Mouse (Mus musculus) erythroblast, embryonic 14.5 days (primary cell): ENCODE results near the gene Cideb.

Experiments used
- GATA1 ChIP-seq: IDR thresholded peaks from 2 replicates; pipeline ENCODE4 v1.6.1; 2012; ENCODE audit warnings: low read length, inconsistent platforms, mixed read lengths
- TAL1 ChIP-seq: IDR thresholded peaks from 3 replicates; pipeline ENCODE4 v1.6.1; 2012; ENCODE audit warnings: low read length, inconsistent platforms, mixed read lengths

- TF ChIP-seq GATA1 (no peak), TAL1 (no peak)
Measured at GRCm38 (mm10) chr14:55733889-55734288, 24.4 kb downstream of the Cideb start.
